Mouse (Mus musculus) olfactory bulb, adult 2 months (tissue): ENCODE data around the gene Camsap1. TPM values are rescaled to one million over a fixed set of nuclear protein-coding genes. Genes with fewer than 3 reads are reported as not detected.
A peak's percentile ranks its signal among the peaks of the same experiment; 100 is the strongest.

Source experiments
- H3K27ac ChIP-seq: fragments of 200-500 bp; 2 replicates; pipeline ENCODE4 v1.5.1; 2012; ENCODE audit warnings: low read depth, low read length; ENCODE audit not compliant: insufficient read depth
- H3K4me1 ChIP-seq: fragments of 200-500 bp; 2 replicates; pipeline ENCODE4 v1.6.1; 2012; ENCODE audit warnings: low read length; ENCODE audit not compliant: control insufficient read depth, insufficient read depth
- H3K4me3 ChIP-seq: fragments of 200-500 bp; 2 replicates; pipeline ENCODE4 v1.5.1; 2012; ENCODE audit warnings: mild to moderate bottlenecking, low read depth, low read length, moderate library complexity; ENCODE audit not compliant: insufficient read depth
- CTCF ChIP-seq: fragments of 200-500 bp; IDR thresholded peaks from 2 replicates; pipeline ENCODE4 v1.5.1; 2012; ENCODE audit warnings: low read depth, mild to moderate bottlenecking, low read length, moderate library complexity; ENCODE audit not compliant: insufficient read depth
- POLR2A ChIP-seq: fragments of 200-500 bp; IDR thresholded peaks from 2 replicates; pipeline ENCODE4 v1.6.1; 2012; ENCODE audit warnings: mild to moderate bottlenecking, low read depth, low read length, moderate library complexity; ENCODE audit not compliant: insufficient read depth
- WGBS: fragments of 180-500 bp; shearing (Covaris S2); methylation state at CpG from one replicate; pipeline ENCODE4 v1.1.7; 2018; 5-methylcytosine and 5-hydroxymethylcytosine counted together
- polyA plus RNA-seq: library from polyadenylated mRNA; stranded (reverse); fragments of >200 nt; gene quantifications from 2 replicates; pipeline ENCODE4 v1.2.4, GENCODE M21; 2012; ENCODE audit warnings: low replicate concordance; ENCODE audit not compliant: missing spikeins, insufficient read depth, insufficient read length

Camsap1 gene
- not detected in 2 replicates for polyA plus RNA-seq

DNA sequence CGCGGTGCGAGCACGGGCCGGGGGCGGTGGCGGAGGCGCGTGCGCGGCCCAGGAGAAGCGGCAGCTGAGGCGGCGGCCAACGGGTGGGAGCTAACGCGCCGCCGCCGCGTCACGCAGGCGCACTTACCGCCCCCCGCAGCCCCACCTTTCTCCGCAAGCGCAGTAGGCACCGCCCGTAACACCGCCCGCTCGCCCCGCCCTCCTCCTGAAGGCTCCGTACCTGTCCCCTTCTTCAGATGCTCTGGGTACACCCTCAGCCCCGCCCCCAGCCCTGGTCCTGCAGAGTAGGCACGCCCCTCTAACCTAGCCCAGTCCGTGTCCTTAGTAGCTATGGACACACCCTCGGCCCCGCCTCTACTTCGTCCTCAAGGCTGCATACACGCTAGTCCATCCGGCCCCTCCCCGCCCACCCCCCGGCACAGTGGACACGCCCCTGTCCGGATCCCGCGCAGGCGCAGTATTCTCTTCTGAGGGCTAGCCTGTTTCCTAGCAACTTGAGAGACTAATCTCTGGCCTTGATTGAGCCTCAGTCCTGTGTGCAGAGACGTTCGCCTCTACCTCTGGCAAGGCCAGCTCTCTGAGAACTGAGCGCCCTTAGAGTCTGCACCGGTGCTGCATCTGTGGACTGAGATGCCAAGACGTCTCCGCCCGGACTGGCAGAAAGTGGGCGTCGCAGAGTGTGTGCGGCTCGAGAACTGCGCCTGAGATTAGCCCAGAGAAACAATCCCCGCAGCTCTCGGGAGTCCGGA is at the start of gene Camsap1:
TSS of gene Camsap1 (minus strand) at position 124 of the 749 bp plus-strand sequence.
- H3K4me3 ChIP-seq, result peak within 1 kb of the TSS; percentile 76
- WGBS, result under 1% methylated on average over 63 of the region's 64 CpGs
- TF ChIP-seq POLR2A, result peak; percentile 50; the same call in 1 of the 2 replicates
- TF ChIP-seq CTCF, result no peak
- peaks cover 16% of the 10 kb centered on the region for H3K4me1 ChIP-seq
- peak within 1 kb of the TSS; percentile 60 for H3K27ac ChIP-seq

DNA sequence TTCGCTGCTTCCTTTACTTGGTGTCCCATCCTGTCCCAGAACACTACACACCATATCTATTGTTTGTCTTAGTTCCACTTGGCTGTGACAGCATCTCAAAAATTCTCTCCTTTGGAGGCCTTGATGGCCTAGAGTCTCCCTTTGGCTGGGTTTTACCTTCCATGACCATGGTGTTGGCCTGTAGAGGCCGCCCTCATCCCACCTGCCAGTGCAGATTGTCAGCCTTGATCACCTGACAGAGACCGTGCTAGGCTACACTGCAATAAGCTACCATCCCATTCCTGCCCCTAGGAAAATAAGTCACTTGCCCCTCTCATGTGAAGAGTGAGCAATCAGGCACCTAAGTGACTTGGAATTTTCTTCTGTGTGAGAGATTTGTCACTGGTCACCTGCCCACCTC is 47.2 kb upstream of the Camsap1 start:
- Histone ChIP-seq H3K4me1 (no peaks in the 10 kb centered on the region), H3K4me3 (no peak overlapping the region), H3K27ac (no peak overlapping the region)
- TF ChIP-seq CTCF, result no peak
- no peak for TF ChIP-seq POLR2A
- WGBS, result 63% methylated on average over 3 of the region's 3 CpGs

DNA sequence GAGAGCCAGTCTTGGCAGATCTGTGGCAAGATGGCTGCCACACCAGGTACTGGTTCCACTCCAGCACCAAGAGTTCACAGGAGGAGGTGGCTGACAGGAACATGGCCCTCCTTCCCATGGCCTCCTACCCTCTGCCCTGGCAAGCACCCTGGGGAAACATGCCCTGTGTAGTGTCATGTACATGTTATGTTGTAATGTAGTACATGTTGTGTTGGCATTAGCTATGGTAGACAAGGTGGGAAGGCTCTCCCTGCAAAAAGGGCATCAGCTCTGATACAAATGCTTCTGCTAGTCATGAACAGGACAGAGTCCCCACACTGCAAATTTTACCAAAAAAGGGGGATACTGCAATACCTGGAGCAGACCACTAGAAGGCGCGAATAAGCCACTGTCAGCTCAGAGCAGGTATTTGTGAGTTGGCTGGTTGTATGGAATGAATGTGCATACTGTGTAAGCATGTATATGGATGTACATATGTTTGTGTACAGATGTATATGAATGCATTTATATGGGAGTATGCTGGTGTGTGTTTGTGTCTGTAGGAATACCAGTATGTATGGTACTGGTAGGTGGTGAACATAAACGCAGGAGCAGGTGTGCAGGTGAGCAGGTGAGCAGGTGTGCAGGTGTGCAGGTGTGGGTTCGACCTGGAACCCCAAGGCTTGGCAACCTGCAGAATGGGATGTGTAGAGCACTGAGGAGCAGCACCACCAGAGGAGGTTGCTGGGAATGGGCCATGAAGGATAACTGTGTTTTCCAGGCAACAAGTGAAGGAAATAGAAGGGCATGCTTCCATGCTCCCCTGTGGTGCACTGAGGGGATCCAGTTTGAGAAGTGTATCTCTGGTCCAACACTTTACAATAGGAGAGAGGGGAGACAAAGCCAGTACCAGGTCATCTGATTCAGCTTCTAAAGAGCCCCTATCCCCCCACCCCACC is 41.3 kb upstream of the Camsap1 start:
- Histone ChIP-seq H3K27ac (no peak overlapping the region), H3K4me3 (no peak overlapping the region), H3K4me1 (0 out of 2 replicates have a peak, but pooled peaks cover 3% of the 10 kb centered on the region)
- TF ChIP-seq CTCF, result no peak
- TF ChIP-seq POLR2A, result no peak
- 28% methylated on average over 4 of the region's 4 CpGs for WGBS

DNA sequence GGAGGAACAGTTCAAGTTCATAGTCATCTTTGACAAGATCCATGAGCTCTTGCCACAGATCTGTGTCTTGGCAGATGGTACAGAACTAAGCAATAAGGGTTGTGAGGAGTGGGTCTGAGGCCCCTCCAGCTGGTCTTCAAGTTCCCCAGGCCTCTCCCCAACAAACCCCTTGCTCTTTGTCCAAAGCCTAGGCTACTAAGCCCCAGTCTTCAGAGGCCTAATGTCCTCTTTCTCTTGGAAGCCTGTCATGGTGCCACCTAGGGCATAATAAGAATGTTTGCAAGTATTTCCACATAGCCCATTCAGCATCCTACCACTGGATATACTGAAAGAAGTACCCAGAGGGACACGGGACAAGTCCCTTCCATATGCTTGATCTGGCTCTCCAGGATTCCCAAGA is 39.5 kb upstream of the Camsap1 start:
- Histone ChIP-seq H3K27ac (no peak overlapping the region), H3K4me3 (no peak overlapping the region), H3K4me1 (0 out of 2 replicates have a peak, but pooled peaks cover 3% of the 10 kb centered on the region)
- no peak for TF ChIP-seq CTCF
- TF ChIP-seq POLR2A, result no peak
- whole genome bisulfite sequencing, result 83% methylated on average over 1 of the region's 1 CpGs

DNA sequence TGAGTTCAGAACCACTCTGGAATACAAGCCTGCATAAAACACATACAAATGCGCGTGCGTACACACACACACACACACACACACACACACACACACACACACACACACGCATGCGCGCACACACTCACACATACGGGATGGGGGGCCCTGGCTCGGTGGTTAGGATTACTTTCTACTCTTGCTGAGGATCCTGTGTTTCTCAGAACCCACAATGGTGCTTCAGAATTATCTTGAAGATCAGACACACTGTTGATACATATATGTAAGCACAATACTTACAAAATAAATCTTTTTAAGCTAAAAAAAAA is 39.1 kb upstream of the Camsap1 start:
- Histone ChIP-seq H3K27ac (peak overlapping the region; percentile 55; the same call in 1 of the 2 replicates), H3K4me1 (0 out of 2 replicates have a peak, but pooled peaks cover 3% of the 10 kb centered on the region), H3K4me3 (no peak overlapping the region)
- no peak for TF ChIP-seq CTCF
- TF ChIP-seq POLR2A, result no peak
- 79% methylated on average over 8 of the region's 8 CpGs for WGBS

DNA sequence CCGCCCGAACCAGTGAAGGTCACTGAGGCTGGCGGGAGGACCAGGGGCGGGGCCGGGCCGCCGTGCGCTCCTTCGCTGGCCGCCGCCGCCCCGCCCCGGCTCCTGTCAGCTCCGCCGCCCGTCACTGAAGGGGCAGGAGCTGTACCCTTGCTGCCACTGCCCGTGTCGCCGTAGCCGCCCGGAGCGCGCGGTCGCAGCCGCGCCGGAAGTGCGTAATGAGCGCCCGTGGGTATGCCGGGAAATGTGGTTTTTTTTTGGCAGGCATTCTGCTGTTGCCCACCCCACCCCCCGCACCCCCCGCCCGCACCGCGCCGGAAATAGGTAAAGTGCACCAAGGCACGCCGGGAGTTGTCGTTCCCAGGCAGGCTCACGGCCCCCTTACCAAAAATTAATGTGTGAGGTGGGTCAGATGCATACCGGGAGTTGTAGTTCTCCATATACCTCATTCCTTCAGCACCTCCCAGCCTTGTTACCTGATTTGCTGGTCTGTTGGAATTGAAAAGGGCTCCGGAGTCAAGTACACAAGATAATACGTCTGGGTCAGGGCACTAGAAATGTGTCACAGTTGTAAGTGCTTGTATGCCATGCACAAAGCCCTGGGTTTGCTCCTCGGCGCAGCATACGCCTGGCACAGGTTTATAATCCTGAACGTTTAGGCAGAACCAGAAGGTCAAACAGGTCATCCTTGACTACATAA is 38.6 kb upstream of the Camsap1 start, which contains the start of gene Ubac1:
TSS of gene Ubac1 (minus strand) at position 187 of the 697 bp plus-strand sequence.
- WGBS, result 5% methylated on average over 50 of the region's 50 CpGs
- H3K4me1 ChIP-seq, result 0 out of 2 replicates have a peak, but pooled peaks cover 3% of the 10 kb centered on the region
- peak within 1 kb of the TSS; percentile 60 for H3K4me3 ChIP-seq
- no peak for TF ChIP-seq CTCF
- TF ChIP-seq POLR2A, result peak; percentile 77
- peak within 1 kb of the TSS; percentile 55 for H3K27ac ChIP-seq

DNA sequence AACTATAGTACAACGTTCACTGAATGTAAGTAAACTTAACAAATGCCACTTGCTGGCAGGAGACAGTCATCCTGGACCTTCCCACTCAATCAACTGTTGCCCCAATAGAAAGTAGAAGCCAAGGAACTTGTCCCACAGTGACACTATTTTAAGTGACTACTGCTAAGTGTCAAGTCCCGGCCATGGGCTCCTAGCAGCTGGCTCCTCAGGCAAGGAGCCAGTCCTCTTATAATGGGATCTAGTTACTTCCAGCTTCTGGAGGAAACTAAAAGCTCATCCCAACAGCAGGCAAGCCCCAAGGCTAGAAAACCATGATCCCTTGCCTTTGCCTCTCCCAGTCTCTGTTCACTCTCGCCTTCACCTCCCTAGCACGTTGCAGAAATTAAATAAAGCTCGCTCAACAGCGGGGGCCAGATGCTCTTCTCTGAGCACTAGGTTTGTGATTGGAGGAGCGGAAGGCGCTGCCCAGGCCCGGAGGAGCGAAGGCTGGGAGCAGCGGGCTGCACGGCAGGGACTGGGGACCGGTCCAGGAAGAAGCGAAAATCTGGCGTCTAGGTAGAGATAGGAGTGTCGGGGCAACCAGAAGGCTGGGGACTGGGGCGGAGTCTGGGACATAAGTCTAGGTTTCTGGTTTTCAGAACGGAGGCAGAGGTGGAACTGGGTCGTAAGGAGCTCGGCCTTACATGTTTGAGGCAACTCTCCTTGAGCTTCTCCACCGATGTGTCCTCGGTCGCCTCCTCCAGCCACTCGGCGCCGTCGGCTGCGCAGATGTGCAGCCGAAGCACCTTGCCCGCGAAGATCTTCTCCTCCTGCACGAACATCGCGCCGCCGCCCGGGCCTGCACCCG is 37.9 kb upstream of the Camsap1 start:
- peak overlapping the region; percentile 60 for H3K4me3 ChIP-seq
- peak overlapping the region; percentile 31 for H3K27ac ChIP-seq
- H3K4me1 ChIP-seq, result 0 out of 2 replicates have a peak, but pooled peaks cover 3% of the 10 kb centered on the region
- TF ChIP-seq POLR2A, result no peak
- no peak for TF ChIP-seq CTCF
- WGBS, result under 1% methylated on average over 38 of the region's 38 CpGs
